ENCODE assay signal across 8 mouse cellular contexts in genomic region chr6:149408833-149409332, GRCm38 (mm10). TPM values are rescaled to one million over a fixed set of nuclear protein-coding genes. Genes with fewer than 3 reads are reported as not detected.
DNase-seq lines count a peak whose midpoint lies in the region; ATAC-seq and TF ChIP-seq lines count a peak whose summit lies in the region.

Gene Bicd1 (plus strand): TSS chr6:149408886.

- peak; percentile 91 for ATAC-seq in erythroblast, adult 5-6 weeks (replicated peaks; ENCODE audit: low FRiP score, poor library complexity, severe bottlenecking)
- ATAC-seq in heart, embryonic 11.5 days (replicated peaks; ENCODE audit: insufficient number of reproducible peaks, low FRiP score, low TSS enrichment), result peak; percentile 97
- ATAC-seq in kidney, embryonic 16.5 days (ENCODE audit: low FRiP score, low TSS enrichment), result peak; percentile 100
- ATAC-seq in monocyte, adult 5-6 weeks (replicated peaks; ENCODE audit: insufficient number of reproducible peaks, low FRiP score, low TSS enrichment, poor library complexity, severe bottlenecking), result peak; percentile 89

- no peaks in the 10 kb centered on the region for H3K9me3 ChIP-seq in heart, embryonic 11.5 days (replicated peaks; ENCODE audit: control insufficient read depth, low read length)
- H3K9me3 ChIP-seq in kidney, embryonic 16.5 days (ENCODE audit: low read length), result no peaks in the 10 kb centered on the region

- H3K27me3 ChIP-seq in heart, embryonic 11.5 days (ENCODE audit: control insufficient read depth, insufficient read depth, low read length), result no peaks in the 10 kb centered on the region
- no peaks in the 10 kb centered on the region for H3K27me3 ChIP-seq in kidney, embryonic 16.5 days (ENCODE audit: insufficient read depth, low read length)

- no peaks in the 10 kb centered on the region for H3K36me3 ChIP-seq in heart, embryonic 11.5 days (ENCODE audit: control insufficient read depth, insufficient read depth, low read length)
- no peaks in the 10 kb centered on the region for H3K36me3 ChIP-seq in kidney, embryonic 16.5 days (ENCODE audit: insufficient read depth, low read length)

- no peak for TF ChIP-seq CTCF in brain, embryonic 14.5 days (IDR thresholded peaks at IDR 0.05; ENCODE audit: borderline replicate concordance, extremely low read depth, insufficient read depth, insufficient read length)

- peak; percentile 88; the same call in 1 of the 2 replicates for TF ChIP-seq POLR2A in brain, embryonic 14.5 days (IDR thresholded peaks at IDR 0.05; ENCODE audit: borderline replicate concordance, extremely low read depth, insufficient read depth, insufficient read length, poor library complexity, severe bottlenecking)

- H3K9ac ChIP-seq in heart, embryonic 11.5 days (ENCODE audit: low read depth, low read length), result peak within 1 kb of the TSS; percentile 71
- H3K9ac ChIP-seq in kidney, embryonic 16.5 days (replicated peaks; ENCODE audit: low read length), result peak within 1 kb of the TSS; percentile 78

- peak within 1 kb of the TSS; percentile 71 for H3K4me3 ChIP-seq in heart, embryonic 11.5 days (ENCODE audit: low read depth, low read length)
- peak within 1 kb of the TSS; percentile 81 for H3K4me3 ChIP-seq in kidney, embryonic 16.5 days (ENCODE audit: low read length)

- H3K4me2 ChIP-seq in heart, embryonic 11.5 days, result peak within 1 kb of the TSS; percentile 76
- peak within 1 kb of the TSS; percentile 82 for H3K4me2 ChIP-seq in kidney, embryonic 16.5 days (replicated peaks; ENCODE audit: low read depth, low read length)

- WGBS in heart, embryonic 11.5 days (ENCODE audit: insufficient replicate concordance), result under 1% methylated on average over 30 of the region's 30 CpGs
- 0% methylated on average over 30 of the region's 30 CpGs for WGBS in kidney, embryonic 16.5 days

- H3K4me1 ChIP-seq in heart, embryonic 11.5 days (ENCODE audit: control insufficient read depth, insufficient read depth, low read length), result peaks cover 6% of the 10 kb centered on the region; the same call in 1 of the 2 replicates
- H3K4me1 ChIP-seq in kidney, embryonic 16.5 days (ENCODE audit: insufficient read depth, low read length), result peaks cover 9% of the 10 kb centered on the region

- DNase-seq in B cell, adult 2 months, result peak; percentile 58 to 59
- peak; percentile 98 for DNase-seq in brain, embryonic 14.5 days (ENCODE audit: low read depth)
- peak; percentile 78 for DNase-seq in liver
- peak; percentile 31 to 69 for DNase-seq in spleen, postnatal 4 days (ENCODE audit: low spot score in 2 of 2)

- peak within 1 kb of the TSS; percentile 30; the same call in 1 of the 2 replicates for H3K27ac ChIP-seq in heart, embryonic 11.5 days (ENCODE audit: low read depth, low read length)
- peak within 1 kb of the TSS; percentile 54 for H3K27ac ChIP-seq in kidney, embryonic 16.5 days (ENCODE audit: low read length)

RNA-seq across cellular contexts. Expression of gene Bicd1, which starts in this region (rescaled TPM):
- 13.0 and 17.2 TPM in 2 replicates for polyA plus RNA-seq in brain, embryonic 14.5 days (2012; rRNA removed)
- total RNA-seq in erythroblast, adult 5-6 weeks (2015; ENCODE audit: low replicate concordance), result 0.42 and 1.9 TPM in 2 replicates
- total RNA-seq in erythroblast, adult 5-6 weeks (2017; ENCODE audit: low replicate concordance), result 0.42 and 6.3 TPM in 2 replicates
- 6.7 and 7.7 TPM in 2 replicates for polyA plus RNA-seq in heart, embryonic 11.5 days (2014; fragmentation: Nextera tagmentation; extraction: Ambion mirVana)
- polyA plus RNA-seq in kidney, embryonic 16.5 days (2015; fragmentation: Nextera tagmentation; extraction: Ambion mirVana), result 9.3 and 12.2 TPM in 2 replicates
- 9.0 to 10.7 TPM (median 9.2 TPM) in 3 replicates for total RNA-seq in monocyte, adult 5-6 weeks (2017)

Comparison
In these comparisons a context has a peak if more than half of its experiments do, and no peak if none do; other contexts are left out.
1. Peak in every context shown above with its lines: DNase-seq, ATAC-seq, H3K4me3 ChIP-seq and H3K27ac ChIP-seq.